Mouse (Mus musculus): ENCODE data around the gene Ccdc85a. TPM values are rescaled to one million over a fixed set of nuclear protein-coding genes. Genes with fewer than 3 reads are reported as not detected.

The Ccdc85a gene
- 10 to 100 TPM; 85.7 to 91.8 TPM for total RNA-seq (2021)
- long read RNA-seq, experiment 1, full-length matches to known transcripts, result 11 of 45 reads
- long read RNA-seq, experiment 1, partial matches to known transcripts, result 8 of 45 reads
- long read RNA-seq, experiment 1, other reads (novel, unspliced or antisense), result 26 of 45 reads
- long read RNA-seq, experiment 2, full-length matches to known transcripts, result 13 of 39 reads
- long read RNA-seq, experiment 2, partial matches to known transcripts, result 6 of 39 reads
- long read RNA-seq, experiment 2, other reads (novel, unspliced or antisense), result 20 of 39 reads

DNA sequence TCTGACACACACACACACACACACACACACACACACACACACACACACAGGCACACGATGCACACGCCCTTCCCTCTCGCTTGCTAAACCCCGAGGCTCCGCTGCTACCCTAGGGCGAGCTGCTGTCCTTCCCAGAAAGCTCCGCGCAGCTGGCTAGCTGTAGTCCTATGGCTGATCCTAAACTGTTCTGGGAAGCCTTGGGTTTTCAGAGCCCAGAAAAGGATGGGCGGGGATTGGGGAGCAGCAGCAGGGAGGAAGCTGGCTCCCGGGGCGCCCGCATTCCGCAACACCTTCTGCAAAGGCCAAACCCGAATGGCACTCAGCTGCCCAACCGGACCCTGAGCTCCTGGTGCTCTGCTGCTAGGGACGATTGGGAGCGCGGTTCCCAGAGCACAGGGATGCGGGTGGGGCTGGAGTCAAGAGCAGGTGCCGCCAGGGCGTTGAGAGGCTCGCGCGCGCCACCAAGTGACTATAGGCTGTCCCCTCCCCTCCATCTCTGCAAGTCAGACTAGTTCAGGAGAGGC is at the start of gene Ccdc85a:
Ccdc85a (minus strand) TSS at position 414 of the 524 bp plus-strand sequence.
- peak; percentile 91 to 93 for DNase-seq (ENCODE audit: low spot score in 2 of 2)

DNA sequence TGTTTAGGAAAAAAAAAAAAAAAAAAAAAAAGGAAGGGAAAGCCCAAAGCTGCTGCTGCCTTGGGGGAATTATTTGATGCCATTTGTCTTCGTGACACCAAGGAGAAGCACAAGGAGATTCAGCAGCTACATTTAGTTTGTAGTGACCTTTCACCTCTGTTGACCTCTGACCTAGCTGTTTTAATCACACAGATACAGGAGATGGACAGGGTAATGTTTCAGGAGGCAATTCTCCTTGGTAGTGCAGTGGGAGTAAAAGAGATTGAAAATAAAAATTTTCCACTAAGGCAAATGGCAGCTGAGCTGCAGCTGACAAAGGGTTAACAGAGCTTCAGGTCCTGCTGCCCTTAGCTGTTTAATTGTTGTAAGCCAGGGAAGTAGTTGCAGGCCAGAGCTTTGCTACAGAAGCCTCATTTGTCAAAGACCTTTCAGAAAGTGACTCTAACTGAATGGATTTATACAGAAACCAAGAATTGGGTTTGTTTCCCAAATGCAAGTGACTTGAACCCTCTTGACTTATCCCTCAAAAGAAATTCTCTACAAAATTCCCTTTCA is 49.5 kb upstream of the Ccdc85a start:
- DNase-seq (ENCODE audit: low spot score in 2 of 2), result no peak

DNA sequence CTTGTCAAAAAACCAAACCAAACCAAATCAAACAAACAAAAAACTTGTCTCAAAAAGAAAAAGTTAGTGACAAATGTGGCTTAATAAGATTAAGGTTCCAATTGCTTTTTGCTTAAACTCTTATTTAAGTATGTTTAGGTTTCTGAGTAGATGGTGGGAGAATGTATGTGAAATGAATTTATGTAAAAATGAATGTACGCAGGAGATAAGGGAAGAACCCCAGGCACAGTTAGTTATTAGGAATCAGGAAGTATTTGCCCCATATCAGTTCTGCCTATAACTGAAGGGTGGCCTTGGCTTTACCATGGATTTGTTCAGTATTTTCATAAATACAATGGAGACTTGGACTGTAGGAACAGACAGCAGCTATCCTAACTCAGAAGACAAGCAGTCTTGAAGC is 49.0 kb upstream of the Ccdc85a start:
- no peak for DNase-seq (ENCODE audit: low spot score in 2 of 2)

DNA sequence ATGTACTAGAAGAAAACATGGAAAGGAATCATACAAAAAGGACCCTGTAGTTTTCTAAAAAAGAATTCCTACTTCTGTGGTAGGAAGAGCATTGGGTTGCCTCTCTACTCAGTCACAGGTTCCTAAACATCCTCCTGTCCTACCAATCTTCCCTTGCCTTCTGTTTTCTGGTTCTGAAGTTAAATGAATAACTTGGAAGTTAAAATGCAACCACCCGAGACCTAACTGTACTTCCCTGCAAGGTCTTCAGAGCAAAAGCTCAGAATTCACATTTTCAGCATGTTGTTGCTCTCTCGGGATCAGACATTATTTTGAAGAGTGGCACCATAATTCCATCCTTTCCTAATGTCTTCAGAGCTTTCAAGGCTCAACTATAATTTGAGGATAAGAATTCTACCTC is 46.6 kb upstream of the Ccdc85a start:
- no peak for DNase-seq (ENCODE audit: low spot score in 2 of 2)

DNA sequence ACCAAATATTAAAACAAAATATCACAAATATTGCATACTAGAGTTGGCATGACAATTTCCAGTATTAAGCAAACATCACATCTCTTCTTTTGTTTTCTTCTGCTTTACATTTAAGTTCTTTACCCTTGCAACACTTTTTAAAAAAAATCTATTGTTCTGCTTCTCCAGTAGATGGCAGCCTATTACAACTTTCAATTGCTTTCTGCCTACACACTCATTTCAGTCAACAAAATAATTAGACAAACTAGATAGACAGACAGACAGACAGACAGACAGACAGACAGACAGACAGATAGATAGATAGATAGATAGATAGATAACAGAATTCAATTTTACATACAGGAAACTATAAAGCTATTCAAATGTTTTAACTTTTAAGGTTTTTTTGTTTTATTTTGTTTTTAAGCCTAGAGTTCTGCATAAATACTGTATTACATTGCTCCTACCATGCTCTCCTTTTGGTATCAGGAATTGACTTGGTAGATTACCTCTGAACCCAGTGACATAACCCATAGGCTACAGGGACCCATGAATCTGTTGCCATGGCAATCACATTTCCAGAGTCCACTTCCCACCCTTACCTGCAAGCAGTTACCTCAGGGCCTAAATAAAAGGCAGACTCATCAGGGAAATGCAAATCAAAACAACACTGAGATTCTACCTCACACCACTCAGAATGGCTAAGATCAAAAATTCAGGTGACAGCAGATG is 26.8 kb upstream of the Ccdc85a start:
- DNase-seq (ENCODE audit: low spot score in 2 of 2), result no peak

DNA sequence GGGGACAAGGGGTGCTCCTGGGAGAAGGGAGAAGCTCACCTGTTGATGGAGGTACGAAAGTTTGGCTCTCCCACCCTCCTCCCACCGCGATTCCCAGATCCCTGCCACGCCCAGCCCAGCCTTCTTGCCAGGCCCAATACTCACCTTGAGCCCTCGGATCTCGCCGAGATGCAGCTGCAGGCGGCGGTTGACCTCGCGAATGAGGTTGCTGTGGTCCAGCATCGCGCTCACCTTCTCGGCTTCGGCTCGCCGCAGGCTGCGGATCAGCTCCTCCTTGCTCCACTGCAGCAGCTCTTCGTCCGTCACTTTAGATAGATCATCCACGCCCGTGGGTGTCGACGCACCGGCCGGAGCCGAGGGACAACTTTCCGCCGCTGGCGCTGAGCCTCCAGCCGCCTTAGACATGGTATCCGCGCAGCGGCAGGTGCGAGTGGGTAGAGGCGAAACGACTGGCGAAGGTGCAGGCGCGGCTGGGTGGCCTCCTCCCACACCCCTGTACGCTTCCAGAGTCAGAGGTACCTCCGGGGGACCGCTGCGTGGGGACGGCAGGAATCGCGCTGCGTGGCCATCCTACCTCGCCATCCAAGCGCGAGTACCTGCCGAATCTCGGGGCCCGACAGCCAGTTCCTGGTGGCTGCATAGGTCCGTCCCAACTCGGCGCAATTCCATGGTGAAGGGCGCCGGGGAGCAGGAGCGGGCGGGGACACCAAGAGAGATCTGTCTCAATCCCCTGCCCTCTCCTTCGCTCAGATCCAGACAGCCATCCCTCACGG is 800 bp downstream of the Ccdc85a start:
- DNase-seq (ENCODE audit: low spot score in 2 of 2), result peak; percentile 32 to 52

DNA sequence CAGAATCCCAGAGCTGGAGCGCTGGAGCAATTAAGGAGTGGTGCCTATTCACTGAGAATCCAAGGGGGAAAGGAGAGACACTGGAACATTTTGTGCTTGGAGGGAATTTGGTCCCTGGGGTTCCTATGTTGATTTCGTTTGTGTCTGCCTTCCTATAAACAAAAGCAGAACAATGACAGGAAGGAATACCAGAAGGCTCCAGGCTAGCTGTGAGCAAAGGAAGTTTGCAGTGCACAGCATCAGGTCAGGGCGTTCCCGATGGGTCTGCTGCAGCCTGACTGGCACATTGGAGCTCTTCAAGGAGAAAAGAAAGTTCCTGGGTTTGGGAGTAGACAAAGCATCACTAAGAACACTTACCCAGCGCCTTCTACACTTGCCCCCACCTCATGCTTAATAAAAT is 1.9 kb downstream of the Ccdc85a start:
- peak in 1 of 2 experiments; percentile 5 for DNase-seq (ENCODE audit: low spot score in 2 of 2)

DNA sequence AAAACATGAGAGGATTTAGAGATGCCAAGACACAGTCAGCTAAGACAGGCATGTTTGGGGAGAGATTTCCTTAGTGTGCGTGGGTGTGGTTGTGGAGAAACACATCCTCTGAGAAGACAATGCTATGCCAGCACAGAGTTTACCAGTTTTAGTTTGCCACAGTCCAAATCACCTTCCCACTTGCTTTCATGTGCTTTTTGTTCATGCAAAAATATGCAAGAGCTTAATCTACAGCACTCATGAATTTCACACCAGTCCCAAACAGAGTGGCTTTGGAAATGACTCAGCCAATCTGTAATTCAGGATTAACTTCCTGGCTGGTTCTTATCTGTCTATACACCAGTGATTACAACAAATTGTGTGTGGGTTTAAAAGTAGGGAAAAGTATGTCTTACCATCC is 11.7 kb downstream of the Ccdc85a start:
- DNase-seq (ENCODE audit: low spot score in 2 of 2), result peak; percentile 30 to 49

DNA sequence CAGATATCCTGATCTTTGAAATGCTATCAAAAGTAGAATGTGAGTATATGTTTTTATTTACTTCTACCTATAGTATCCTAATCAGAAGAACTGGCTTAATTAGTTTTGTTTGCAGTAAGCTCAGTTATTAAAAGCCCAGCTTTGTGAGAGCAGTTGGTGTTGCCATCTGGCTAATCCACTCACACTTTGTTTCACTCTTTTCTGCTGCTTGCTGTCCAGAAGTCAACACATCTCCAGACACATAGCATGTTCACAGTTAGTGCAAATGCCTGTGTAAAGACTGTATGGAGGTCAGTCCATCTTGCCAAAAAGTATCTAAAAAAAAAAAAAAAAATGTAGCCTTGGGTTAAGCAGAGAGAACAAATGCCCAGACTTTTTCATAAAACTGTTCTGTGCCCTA is 27.7 kb downstream of the Ccdc85a start:
- DNase-seq (ENCODE audit: low spot score in 2 of 2), result no peak

DNA sequence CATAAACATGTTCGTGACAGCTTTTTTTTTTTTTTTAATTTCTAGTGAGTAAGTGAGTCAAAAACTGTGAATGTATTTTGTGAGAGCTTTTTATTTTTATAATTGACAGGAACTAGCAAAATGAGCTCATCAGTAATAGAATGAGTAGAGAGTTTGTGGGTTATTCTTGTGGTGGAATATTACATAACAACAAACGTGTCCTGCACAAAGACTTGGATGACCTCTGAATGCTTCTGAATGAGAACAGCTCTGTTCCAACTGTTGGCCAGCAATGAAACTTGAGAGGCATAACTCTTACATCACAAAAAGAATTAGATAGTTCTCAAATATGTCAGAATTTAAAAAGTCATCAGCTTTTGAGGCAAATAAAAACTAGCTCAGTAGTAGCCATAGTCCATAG is 40.7 kb downstream of the Ccdc85a start:
- DNase-seq (ENCODE audit: low spot score in 2 of 2), result no peak

DNA sequence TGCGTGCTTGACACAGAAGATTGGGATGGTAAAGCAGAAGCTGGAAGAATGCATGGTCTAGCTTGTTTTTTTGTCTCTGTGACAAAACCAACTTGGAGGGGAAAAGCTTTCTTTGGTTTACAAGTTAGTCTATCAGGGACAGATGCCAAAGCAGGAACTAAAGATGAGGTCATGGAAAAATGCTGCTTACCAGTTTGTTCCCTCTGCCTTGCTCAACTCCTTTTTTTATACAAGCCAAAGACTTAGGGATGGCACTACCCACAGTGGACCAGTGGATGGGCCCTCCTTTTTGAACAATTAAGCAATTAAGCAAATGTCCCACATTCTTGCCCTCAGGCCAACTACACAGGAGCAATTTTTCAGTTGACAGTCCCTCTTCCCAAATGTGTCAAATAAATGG is 42.8 kb downstream of the Ccdc85a start:
- no peak for DNase-seq (ENCODE audit: low spot score in 2 of 2)

DNA sequence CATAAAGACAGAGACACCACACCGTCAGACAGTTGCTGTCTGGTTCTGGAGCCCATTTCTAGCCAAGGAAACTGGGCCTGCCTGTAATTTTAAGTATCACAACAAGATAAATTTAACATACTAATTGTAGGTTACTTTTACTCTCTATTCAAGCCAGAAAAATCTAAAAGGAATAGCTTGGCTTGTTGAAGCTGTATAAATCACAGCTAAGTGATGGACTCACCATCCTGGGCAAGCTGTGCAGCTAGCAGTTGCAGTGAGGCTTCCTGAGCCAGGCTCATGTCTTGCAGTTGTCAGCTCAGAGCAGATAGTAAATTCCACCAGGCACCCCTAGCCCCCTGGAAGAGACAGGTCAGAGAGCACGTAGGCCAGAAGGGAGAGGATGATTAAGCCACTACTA is 50.8 kb downstream of the Ccdc85a start:
- peak in 1 of 2 experiments; percentile 1 for DNase-seq (ENCODE audit: low spot score in 2 of 2)

DNA sequence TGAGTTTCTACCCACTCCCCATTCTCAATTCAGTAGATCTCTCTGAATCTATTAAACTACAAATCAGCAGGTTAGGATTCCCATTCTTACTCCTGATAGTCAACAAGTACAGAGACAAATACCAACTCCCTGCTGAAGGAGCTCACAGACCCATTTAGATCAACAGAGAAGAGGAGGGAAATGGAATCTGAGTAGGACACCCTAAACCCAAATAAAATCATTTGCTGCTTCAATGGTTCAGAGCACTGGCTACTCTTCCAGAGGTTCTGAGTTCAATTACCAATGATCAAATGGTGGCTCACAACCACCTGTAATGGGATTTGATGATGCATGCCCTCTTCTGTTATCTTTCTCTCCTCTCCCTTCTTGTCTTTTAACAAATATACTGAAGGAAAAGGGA is 82.9 kb downstream of the Ccdc85a start:
- no peak for DNase-seq (ENCODE audit: low spot score in 2 of 2)

DNA sequence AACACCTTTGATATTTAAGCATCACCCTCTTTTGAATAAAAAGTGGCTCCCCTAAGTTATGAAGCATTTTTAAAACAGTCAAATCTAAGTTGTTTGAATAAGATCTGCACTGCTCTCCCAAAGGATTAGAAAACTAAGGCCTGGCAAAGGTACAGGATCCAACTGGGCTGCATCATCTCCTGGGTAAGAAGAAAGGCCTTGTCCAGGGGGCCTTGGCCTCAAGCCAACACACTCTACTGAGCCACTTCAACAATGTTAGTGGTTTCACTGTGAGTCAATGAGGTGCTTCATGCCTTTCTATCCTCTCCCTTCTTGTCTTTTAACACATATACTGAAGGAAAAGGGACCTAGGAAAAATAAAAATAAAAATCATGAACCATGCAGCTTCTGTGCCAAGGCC is 87.1 kb downstream of the Ccdc85a start:
- no peak for DNase-seq (ENCODE audit: low spot score in 2 of 2)

DNA sequence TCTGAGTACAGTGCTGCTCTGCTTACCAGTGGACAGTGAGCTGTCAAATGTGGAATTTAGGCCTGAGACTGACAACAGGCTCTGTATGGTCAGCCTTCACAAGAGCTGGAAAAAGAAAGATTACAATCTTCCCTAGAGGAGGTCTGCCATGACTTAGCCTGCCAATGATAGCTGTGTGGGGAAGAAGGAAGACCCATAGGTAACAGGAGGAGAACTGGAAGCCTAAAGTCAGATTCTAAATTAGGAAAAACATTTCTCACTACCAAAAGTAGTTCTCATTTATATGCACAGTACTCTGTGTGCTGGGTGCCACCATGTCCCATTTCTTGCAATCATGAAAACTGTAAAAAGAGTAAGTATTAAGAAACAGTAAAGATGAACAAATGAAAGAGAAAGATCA is 90.8 kb downstream of the Ccdc85a start:
- DNase-seq (ENCODE audit: low spot score in 2 of 2), result peak in 1 of 2 experiments; percentile 27

DNA sequence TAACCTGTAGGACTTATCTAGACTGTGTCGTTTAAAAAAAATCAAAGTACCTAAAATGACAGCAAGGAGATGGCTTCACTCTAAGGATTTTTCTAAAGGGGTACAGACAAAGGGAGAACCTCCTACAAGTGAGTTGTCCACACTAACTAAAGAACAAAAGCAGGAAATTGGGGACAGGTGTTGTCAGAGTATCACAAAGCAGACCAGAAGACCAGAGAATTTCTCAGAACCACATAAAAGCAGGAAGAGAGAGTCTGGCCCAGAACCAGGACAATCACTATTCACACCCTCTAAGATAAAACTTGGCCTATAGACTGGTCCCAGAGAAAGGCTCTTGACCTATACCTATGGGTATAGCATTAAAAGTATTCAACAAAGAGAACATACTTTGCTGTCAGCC is 92.8 kb downstream of the Ccdc85a start:
- no peak for DNase-seq (ENCODE audit: low spot score in 2 of 2)

DNA sequence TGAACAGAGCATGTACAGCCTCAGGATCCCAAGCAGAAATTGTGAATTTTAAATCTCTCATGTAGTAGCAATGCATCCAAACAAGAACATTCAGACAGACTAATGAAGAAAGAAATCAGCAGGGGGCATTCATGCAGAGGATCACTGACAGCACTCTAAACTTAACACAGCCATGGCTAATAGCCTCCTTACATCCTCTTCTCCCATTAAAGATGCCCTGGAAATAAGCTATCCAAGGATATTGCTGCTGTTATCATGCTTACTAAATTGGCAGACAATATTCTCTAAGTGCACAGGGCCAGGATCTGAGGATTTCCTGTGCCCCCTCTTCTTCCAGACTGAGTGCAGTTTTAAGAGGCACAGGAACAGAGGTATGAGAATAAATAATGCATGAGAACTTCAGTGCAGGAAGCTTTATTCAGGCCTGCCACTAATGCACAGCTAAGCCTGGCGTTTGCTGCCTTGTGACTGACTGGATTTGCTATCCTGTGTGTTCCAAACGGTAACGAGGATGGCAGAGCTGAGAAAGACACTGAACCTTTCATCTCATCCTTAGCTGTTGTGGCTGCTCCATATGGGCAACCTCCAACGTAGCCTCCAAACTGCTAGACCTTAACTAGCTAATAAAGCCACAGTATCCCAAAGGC is 99.9 kb downstream of the Ccdc85a start:
- DNase-seq (ENCODE audit: low spot score in 2 of 2), result no peak

DNA sequence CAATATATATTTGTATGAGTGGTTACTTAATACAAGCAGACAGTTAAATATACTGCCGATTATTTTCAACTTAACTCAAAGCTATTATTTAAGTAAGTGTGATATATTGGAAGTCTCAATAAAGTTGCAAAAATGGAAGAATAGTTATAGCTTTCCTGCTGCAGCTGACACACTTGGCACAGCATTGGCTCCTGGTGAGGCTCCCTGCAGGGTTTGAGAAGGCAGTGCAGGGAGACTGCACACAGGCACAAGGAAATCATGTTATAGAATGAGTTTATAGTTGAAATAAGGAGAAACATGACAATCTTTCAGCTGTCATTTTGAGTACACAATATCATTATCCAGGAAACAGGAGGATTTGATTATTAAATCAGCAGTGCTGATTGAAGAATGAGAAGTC is 107.0 kb downstream of the Ccdc85a start:
- no peak for DNase-seq (ENCODE audit: low spot score in 2 of 2)

DNA sequence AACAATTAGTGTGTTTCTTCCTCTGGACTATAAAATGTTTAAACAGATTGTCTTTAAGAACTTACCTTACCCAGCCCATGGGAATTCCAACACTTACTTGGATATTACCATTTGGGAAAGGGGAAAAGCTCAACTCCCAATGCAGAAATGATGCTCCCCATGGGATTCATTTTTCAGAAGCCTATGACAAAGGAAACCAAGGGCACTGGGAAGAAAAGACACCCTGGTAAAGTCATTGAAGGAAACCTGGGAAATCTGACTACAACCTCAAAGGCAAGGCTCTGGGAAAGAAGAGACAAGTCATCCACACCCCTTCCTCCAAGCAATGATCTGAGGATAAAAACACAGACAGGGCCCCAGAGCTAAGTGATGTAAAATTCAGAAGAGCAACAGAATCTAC is 118.4 kb downstream of the Ccdc85a start:
- no peak for DNase-seq (ENCODE audit: low spot score in 2 of 2)

DNA sequence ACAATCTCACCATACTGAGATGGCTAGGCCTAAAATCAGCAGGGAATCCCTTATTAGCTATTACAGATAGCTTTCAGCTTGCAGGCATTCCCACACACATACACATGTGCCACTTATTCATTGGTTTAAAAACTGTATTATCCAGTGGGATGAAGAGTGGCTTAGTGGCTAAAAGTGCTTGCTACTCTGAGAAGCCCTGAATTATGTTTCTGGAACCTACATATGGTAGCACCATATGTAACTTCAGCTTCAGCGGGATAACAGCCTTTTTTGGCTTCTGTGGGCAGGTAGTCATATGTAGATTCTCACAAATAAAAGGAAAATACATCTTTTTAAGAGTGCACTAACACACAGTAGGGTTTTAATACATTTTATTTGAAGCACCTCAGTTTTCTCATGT is 119.2 kb downstream of the Ccdc85a start:
- no peak for DNase-seq (ENCODE audit: low spot score in 2 of 2)

DNA sequence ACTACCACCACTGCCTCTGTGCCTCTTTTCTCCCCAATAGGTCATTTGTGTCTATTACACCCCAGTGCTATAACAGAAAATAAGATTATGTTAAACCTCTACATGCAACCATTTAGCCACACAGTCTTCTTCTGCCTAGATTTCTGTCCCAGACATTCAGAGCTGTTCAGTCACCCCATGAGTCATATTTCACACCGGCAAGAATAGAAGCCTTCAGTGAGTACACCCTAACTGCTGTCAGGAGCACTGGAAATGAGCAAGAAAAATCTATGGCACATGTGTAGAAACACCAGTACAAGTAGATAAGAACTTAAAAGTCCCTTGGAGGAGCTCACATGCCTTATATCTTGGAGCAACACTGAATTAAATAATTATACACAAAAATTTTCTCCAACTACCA is 125.0 kb downstream of the Ccdc85a start:
- DNase-seq (ENCODE audit: low spot score in 2 of 2), result peak in 1 of 2 experiments; percentile 8
